Mouse (Mus musculus): ENCODE results near the gene Cmah.

The Cmah gene

DNA sequence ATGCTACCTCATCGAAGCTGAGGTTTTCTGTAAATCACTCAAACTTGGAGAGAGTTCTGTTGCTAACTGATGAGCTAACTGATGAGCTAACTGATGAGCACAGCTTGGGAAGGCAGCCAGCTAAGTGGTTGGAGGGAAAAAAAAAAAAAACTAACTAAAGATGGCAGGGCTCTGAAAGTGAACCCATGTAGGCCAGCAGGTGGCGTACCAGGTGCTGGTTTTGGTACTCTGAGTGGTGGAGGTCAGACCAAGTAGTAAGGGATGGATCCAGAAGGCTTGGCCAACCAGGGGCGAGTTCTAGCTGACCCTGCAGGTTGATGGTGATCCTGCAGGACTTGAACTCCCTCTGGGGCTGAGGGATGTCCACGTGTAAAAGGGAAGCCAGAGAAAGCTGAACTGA, 89.2 kb downstream of the Cmah start:
- DNase-seq (ENCODE audit: low read depth, low spot score) = no peak

DNA sequence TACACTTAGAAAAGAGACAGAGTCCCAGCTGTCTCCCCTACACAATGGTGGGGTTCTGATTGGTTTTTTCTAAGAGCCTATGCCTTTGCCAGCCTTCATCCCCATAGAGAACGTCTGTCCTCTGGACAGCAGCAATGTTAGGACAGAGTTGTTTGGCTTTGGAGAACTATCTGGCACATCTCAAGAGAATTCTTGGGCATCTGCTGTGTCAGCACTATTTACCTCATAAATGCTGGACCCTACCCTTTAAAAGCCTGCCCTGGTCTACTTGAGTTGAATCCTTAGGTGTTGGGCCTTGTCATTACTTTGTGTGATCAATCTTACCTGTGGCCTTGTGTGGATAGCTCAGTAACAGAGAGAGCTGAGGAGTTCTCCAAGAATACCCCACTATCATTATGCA, 90.8 kb downstream of the Cmah start:
- no peak for DNase-seq (ENCODE audit: low read depth, low spot score)

DNA sequence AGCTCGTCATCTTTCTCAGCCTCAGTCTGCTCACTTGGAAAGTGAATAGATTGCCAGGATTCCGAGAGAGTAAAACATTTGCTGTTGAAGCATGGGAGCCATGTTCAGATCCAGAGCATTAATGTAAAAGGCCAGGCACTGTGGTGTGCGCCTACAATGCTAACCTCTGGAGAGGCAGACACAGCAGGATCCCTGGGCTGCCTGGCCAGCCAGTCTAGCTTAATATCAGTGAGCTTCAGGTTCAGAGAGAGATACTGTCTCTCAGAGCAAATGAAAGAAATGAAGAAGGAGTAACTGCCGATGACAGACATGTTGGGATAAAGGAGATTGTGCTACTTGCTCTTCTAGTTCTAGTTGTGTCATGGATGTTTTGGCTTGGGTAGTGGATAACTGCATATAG, 91.6 kb downstream of the Cmah start:
- no peak for DNase-seq (ENCODE audit: low read depth, low spot score)

DNA sequence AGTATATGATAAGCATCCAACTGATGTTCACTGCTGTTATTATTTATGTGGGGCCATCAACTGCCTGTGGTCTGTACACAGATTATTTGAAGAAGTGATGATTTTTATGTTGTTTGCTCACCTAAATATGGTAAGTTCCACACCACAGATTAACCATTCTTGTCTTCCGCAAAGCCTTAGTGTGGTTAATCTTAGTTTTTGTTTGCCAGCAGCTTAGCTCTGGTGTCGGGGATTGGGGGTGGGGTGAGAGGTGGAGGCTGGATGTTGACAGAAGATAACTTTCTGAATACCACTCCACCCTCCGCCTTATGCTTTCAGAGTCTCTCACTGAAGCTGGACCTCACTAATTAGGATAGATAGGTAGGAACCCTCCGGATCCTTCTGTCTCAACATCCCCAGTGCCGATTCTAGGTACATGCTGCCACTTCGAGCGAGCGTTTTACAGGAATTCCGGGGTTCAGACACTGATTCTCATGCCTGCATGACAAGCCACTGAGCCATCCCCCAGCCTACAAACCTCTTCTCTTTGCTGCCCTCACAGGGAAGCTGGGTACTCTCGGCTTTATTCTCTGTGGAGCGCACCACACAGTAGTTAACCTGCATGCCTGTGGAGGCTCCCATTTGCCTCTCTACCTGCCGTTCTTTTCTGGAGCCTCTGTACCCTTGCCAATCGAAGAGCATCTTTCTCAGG, 92.5 kb downstream of the Cmah start:
- no peak for DNase-seq (ENCODE audit: low read depth, low spot score)

DNA sequence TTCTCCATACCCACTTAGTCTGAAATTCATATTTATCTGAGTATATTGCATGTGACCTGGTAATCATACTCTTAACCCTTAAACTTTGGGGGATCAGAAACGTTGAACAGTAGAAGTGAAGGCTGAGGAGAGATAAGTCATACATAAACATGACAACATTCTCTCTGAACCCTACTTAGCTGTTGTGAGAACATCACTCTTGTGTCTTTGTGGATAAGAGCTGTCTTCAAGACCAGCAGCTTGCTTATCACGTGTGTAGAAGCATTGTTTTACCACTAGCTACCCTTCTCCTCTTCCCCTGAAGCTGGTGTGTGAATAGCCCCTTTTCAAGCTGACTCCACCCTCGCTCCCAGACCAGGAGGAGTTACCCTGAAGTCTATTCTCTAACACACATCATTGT, 94.8 kb downstream of the Cmah start:
- DNase-seq (ENCODE audit: low read depth, low spot score) = no peak

DNA sequence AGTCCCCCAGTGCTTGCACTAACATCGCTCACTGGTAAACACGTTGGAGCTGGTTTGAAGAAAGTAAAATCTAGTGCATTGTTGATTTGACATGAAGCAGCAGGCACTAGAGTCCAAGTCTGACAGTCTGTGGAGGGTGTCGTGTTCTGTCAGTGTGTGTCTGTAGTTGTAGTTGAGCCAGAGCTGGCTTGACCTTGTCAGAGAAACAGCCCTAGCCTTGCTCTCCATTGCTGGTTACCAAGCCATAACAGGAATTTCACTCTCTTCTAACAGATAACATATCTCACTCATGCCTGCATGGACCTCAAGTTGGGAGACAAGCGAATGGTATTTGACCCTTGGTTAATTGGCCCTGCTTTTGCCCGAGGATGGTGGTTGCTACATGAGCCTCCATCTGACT, 103.0 kb downstream of the Cmah start:
- DNase-seq (ENCODE audit: low read depth, low spot score) = no peak

DNA sequence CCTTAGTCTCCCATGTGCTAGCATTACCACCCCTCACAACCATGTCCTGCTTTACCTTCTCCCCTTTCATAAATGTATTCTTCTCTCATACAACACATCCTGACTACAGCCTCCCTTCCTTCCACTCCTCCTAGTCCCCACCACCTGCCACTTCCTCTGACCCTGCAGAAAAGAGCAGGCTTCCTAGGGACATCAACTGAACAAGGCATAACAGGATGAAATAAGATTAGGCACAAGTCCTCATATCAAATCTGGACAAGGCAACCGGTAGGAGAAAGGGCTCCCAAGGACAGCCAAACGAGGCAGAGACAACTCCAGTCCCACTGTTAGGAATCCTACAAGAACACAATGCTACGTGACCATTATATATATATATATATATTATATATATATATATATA, 104.4 kb downstream of the Cmah start:
- no peak for DNase-seq (ENCODE audit: low read depth, low spot score)

DNA sequence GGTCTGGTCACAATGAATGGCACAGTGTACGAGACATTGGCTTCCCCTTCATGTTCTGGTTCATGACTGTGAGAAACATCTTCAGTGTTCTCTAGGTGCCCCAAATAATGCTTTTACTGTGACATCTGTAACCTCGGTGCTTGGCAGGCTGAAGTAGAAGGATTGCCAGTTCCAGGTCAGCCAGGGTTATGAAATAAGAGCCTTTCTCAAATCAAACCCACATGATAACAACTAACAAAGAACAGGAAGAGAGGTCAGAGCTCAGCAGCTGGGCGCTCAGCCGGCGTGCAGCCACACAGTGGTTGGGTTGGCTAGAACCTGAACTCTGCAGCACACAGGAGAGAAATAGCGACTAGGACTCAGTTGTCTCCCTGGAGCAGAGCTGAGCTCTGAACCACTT, 115.1 kb downstream of the Cmah start:
- DNase-seq (ENCODE audit: low read depth, low spot score) = no peak

DNA sequence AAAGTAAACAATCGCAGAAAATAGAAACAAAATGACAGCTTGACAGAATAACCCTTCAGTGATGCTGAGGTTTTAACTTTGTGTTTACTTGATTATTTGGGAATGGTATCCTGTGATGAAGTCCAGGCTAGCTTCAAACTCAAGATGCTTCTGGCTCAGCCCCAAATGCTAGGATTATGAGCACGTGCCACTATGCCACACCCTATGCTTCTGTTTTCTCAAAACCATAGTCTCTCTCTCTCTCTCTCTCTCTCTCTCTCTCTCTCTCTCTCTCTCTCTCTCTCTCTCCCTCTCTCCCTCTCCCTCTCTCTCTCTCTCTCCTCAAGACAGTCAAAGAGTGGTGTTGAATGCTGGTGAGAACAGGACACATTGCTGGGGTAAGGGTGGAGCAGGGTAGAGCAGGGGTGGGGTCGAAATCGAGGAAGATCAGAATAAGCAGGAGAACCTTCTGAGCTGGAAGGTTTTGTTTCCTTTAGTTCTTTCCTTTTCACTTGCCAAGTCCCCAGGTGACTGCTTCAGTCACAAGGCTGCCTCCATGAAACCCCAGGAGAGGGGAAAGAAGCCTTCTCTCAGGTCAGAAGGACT, 116.7 kb downstream of the Cmah start:
- no peak for DNase-seq (ENCODE audit: low read depth, low spot score)

DNA sequence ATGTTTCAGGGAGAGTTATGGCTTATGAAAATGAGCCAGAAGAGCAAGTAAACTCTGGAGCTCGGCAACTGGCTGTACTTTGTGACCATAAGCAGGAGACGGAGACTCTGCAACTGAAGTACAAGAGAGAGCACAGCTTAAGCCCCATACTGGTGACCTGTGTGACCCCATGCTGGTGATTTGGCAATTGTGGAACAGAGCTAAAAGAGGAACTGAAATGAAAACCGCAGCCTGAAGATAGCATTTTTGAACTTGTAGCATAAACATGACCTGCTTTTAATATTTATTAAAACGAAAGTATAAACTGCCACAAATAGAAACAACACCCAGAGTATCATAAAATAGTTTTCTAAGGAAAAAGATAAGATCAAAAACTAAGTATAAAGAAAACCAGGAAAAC, 117.5 kb downstream of the Cmah start:
- no peak for DNase-seq (ENCODE audit: low read depth, low spot score)

DNA sequence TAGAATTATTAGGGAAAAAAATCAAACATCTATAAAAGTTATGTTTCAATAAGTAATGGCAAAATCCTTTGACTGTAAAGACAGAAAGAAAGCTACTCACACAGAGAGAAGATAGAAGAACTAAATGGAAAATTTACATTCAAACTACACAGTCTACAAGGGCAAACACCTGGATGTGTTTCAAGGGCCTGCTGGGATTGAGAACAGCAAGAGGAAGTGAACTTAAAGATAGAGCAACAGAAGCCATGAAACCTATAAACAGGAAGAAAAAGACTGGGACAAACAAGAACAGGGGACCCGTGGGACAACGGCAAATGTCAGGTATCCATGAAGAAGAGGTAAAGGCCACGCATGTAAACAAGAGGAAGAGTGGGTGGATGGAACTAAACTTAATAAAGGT, 118.0 kb downstream of the Cmah start:
- no peak for DNase-seq (ENCODE audit: low read depth, low spot score)

DNA sequence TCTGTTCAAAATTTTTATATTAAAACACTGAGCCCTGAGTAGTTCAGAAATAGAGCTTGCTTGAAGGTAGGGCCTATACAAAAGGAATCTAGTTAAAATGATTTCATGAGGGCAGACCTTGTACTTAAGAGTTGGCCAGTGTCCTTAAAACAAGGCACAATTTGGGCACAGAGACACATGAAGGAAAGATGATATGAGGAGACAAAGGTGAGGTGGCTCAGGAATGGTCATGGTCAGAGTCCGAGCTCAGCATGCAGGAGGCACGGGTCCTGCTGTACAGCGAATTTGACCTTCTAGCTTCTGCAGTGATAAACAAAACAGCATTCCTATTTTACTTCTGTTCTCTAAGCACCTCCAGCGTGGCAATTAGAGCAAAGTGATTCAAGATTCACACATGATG, 118.9 kb downstream of the Cmah start:
- DNase-seq (ENCODE audit: low read depth, low spot score) = no peak

DNA sequence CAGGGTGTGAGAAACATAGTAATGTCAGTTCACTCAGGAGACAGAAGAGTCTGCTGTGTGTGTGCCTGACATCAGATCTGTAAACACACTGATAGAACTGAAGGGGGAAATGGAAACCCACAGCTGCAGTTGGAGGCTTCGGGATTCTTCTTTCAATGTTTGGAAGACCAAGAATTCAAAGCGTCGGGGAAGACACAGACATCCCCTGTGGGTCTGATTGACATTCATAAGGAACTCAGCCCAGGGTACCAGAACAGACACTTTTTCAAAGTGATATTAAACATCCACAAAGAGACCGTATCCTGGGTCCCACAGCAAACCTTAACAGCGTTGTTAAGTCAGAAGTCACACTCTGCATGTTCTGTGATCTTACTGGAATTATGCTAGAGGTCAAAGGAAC, 119.8 kb downstream of the Cmah start:
- no peak for DNase-seq (ENCODE audit: low read depth, low spot score)

DNA sequence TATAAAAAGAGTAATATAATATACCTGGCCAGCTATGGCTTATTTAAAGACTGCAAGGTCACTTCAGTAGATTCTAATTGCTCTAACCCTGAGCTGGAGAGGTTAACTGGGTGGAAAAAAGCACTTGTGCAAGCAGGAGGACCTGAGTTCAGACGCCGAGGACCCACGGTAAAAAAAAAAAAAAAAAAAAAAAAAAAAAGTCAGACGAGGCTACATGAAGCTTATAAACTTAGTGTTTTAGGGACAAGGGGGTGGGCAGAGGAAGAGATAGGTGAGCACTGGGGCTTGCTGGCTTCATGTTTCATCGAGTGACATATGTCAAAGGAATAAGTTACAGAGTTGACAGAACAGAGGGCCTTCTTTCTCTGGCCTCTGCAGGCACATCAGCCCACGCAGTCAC, 121.4 kb downstream of the Cmah start:
- DNase-seq (ENCODE audit: low read depth, low spot score) = no peak

DNA sequence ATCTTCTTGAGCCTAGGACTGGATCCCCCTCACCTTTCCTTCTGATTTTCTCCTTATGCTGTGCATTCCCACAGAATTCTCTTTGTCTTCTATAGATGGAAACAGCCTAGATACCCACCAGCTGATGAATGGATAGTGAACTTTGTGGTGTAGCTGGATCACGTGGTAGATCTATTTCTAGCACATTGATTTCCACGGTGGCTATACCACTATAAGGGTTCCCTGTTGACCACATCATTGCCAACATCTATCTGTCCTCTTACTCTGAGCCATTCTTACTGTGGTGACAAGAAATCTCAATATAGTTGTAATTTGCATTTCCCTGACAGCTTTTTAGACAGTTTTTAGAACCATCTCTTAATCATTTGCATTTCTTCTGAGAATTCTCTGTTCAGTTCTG, 124.3 kb downstream of the Cmah start:
- DNase-seq (ENCODE audit: low read depth, low spot score) = no peak

DNA sequence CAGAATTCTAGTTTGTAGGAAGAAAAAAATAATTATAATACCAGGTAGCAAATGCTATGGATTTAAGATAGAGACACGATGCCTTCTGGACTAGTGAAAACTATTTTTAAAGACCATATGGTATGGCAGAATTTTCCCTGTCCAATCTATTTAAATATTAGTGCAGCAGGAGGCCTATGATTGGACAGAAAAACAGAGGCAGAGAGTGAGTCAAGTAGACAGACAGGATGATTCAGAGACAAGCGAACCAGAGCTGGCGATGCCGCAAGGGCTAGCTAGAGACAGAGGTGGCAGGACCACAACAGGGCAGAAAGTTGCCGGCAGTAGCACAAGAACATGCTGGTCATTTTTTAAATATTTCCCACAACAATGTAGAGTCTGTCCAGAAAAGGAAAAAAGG, 126.5 kb downstream of the Cmah start:
- no peak for DNase-seq (ENCODE audit: low read depth, low spot score)

DNA sequence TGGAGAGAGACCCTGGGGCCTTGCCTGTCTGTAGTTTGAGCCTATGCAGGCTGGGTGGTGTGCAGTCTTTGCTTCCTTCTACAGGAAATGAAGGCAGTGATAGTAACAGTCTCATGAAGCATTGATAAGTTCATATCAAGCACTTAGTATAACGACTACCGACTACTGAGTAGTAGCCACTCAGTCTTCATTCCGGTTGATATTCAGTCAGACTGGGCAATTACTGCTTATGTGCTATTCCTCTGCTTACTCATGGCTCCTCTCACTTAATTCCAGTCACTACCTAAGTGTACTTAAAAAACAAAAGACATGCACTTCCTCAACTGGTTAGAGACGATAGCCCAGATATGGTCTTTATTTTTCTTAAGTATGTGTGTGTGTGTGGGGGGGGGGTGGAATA, 129.2 kb downstream of the Cmah start:
- no peak for DNase-seq (ENCODE audit: low read depth, low spot score)

DNA sequence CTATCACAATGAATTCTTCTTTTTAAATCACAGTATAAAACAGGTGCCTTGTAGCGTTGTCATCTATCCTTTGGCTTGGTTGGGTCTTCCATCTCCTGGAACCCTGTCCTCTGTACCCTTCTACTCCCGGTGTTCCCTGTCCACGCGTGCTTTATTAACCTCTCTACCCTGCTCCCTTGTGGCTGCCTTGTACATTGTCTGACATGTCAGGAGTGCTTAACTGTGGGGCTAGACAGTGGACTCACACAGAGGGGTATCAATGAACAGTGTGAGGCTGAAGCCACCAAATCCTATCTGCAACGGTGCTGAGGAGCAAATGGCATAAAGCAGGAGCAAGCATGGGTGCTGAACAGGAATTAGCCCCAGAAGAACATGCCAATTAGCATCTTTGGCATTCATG, 133.3 kb downstream of the Cmah start:
- no peak for DNase-seq (ENCODE audit: low read depth, low spot score)

DNA sequence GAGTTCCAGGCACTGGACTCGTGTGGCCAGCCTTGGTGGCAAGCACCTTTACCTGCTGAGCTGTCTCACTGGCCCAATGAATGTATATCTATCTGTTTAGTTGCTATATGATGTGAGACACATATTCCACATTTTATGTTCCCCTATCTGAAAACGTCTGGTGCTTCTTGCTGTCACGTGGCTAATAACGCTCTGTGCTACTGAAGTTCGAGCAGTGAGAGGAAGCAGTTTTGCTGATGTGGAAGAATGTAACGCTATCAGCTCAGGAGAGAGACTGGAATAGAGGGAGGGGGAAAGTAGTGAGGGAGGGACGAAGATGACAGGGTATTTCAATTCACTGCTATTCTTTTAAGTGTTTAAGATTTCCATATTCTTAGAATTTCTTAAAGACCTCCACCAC, 136.6 kb downstream of the Cmah start:
- no peak for DNase-seq (ENCODE audit: low read depth, low spot score)

DNA sequence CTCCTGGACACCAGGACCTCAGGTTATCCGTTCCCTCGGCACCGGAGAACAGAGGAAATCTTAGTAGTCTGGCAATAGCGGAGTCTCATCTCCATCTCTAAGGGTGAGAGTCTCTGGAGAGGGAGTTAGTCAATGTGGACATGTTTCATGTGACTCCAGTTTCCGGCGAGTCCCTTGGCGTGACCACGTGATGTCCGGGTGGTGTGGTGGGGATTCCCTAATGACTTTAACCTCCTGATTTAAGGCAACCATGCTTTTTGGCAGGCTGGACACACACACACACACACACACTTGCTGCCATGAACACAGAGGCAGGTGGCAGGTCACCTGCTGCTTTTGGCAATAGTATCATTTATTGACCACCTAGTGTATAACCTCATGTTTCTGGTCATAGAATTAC, 138.8 kb downstream of the Cmah start:
- no peak for DNase-seq (ENCODE audit: low read depth, low spot score)

DNA sequence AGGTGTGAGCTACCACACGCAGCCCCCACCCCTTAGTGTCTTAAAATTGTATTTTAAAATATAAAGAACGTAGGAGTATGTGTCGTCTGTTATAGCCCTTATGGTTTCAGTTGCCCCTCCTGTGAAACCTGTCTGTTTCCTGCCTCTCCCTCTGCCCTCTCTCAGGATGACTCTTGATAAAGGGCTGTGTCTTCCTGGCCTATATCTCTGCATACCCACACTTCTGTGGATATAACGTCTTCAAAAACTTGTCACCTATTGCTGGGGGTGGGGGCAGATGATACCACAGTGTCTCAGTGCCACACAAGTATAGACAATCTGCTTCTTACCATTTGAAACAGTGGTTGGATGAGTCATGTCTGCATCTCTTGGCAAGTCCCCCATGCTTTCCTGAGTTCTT, 140.6 kb downstream of the Cmah start:
- no peak for DNase-seq (ENCODE audit: low read depth, low spot score)

DNA sequence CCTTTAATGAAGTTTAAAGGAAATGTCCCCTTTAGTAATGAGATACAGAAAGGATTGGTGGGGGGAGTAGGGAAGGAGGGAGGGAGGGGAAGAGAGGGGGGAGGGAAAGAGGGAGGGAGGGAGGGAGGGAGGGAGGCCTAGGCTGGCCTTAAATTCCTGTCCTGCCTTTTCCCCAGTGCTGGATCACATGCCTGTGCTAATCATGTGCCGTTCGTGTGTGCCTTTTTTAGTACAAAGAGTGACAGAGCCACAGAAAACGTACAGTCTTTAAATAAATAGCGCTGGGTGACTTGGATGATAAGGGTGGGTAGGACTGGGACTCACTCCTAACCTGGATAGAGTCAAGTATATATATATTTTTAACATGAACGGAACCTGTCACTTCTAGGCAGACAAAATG, 150.4 kb downstream of the Cmah start:
- no peak for DNase-seq (ENCODE audit: low read depth, low spot score)

DNA sequence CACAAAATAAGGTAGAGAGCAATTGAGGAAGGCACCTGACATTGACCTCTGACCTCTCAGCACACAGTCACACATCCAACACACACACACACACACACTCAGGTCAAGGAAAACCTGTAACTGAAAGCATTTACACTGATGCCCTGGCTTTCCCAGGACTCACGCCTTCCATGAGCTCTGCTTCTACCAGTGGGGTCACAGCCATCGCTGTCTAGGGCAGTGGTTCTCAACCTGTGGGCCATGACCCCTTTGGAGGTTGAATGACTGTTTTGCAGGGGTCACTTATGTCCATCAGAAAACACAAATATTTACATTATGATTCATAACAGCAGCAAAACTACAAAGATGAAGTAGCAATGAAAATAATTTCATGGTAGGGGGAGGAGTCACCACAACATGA, 152.3 kb downstream of the Cmah start:
- no peak for DNase-seq (ENCODE audit: low read depth, low spot score)

DNA sequence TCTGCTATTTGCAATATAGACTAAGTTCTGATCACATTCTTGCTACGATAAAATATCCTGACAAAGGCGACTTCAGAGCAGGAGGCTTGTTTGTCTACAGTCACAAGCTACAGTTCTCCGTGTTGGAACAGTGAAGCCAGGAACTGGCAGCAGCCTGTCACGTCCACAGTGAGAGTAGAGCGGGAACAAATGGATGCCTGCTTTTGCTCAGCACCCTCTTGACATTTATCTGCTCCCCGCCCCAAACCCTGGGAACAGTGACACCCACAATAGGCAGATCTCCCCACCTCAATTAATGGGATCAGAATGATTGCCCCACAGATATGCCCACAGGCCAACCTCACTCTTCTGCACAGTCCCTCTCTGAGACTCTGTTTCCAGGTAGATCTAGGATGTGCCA, 153.6 kb downstream of the Cmah start:
- no peak for DNase-seq (ENCODE audit: low read depth, low spot score)
